Mouse (Mus musculus) midbrain, embryonic 11.5 days (tissue): ENCODE results near the gene H6pd. TPM values are rescaled to one million over a fixed set of nuclear protein-coding genes. Genes with fewer than 3 reads are reported as not detected.

Experiments used
- ATAC-seq: fragments of 200-750 bp; cut with Nextera tagmentation; 2 replicates; pipeline ENCODE4 v1.8.0; 2017; ENCODE audit warnings: moderate TSS enrichment, moderate library complexity; ENCODE audit not compliant: low FRiP score
- DNase-seq: peaks from one replicate; pipeline ENCODE4 v3.0.0; 2015; ENCODE audit warnings: low spot score; ENCODE audit errors: missing footprints
- H3K27ac ChIP-seq: fragments of 300-500 bp; sonication (generic); 2 replicates; pipeline ENCODE4 v1.5.1; 2014; ENCODE audit warnings: low read depth, low read length
- H3K27me3 ChIP-seq: fragments of 300-500 bp; sonication (generic); 2 replicates; pipeline ENCODE4 v1.6.1; 2014; ENCODE audit warnings: mild to moderate bottlenecking, low read length, moderate library complexity, mixed read lengths; ENCODE audit not compliant: control insufficient read depth, insufficient read depth
- H3K36me3 ChIP-seq: fragments of 300-500 bp; sonication (generic); 2 replicates; pipeline ENCODE4 v1.6.1; 2014; ENCODE audit warnings: mild to moderate bottlenecking, low read length, moderate library complexity, mixed read lengths; ENCODE audit not compliant: control insufficient read depth, insufficient read depth
- H3K4me1 ChIP-seq: fragments of 300-500 bp; sonication (generic); 2 replicates; pipeline ENCODE4 v1.6.1; 2014; ENCODE audit warnings: low read length; ENCODE audit not compliant: control insufficient read depth, insufficient read depth
- H3K4me2 ChIP-seq: fragments of 300-500 bp; sonication (generic); 2 replicates; pipeline ENCODE4 v1.6.1; 2014; ENCODE audit warnings: mild to moderate bottlenecking, moderate library complexity
- H3K4me3 ChIP-seq: fragments of 300-500 bp; sonication (generic); 2 replicates; pipeline ENCODE4 v1.5.1; 2014; ENCODE audit warnings: low read depth, low read length
- H3K9ac ChIP-seq: fragments of 300-500 bp; sonication (generic); 2 replicates; pipeline ENCODE4 v1.6.1; 2014; ENCODE audit warnings: low read length
- H3K9me3 ChIP-seq: fragments of 300-500 bp; sonication (generic); 2 replicates; pipeline ENCODE4 v1.6.1; 2016; ENCODE audit warnings: low read length; ENCODE audit not compliant: control insufficient read depth
- WGBS: fragments of 180-500 bp; shearing (Covaris S2); extraction: QIAGEN DNeasy Blood & Tissue Kit; methylation state at CpG from one replicate; pipeline ENCODE4 v1.1.7; 2014; 5-methylcytosine and 5-hydroxymethylcytosine counted together
- polyA plus RNA-seq: library from polyadenylated mRNA; unstranded; fragments of >200 nt; fragmentation: Nextera tagmentation; extraction: Ambion mirVana; gene quantifications from 2 replicates; pipeline ENCODE4 v1.2.1, GENCODE M21; 2014

The H6pd gene
- polyA plus RNA-seq, 1 experiment from 2014 or later = 2.4 TPM

- Histone ChIP-seq H3K9ac (no peak overlapping the region), H3K4me2 (no peak overlapping the region)
- ATAC-seq = no peak
Observed at GRCm38 (mm10) chr4:149998786-149999509, 9.9 kb downstream of the H6pd start.

GRCm38 (mm10) chr4:149997999-149998398 lies 10.8 kb downstream of the H6pd start:
- Histone ChIP-seq H3K4me3 (no peak overlapping the region), H3K27ac (no peak overlapping the region), H3K36me3 (no peaks in the 10 kb centered on the region), H3K9me3 (no peaks in the 10 kb centered on the region), H3K9ac (no peak overlapping the region), H3K27me3 (no peaks in the 10 kb centered on the region), H3K4me1 (no peaks in the 10 kb centered on the region), H3K4me2 (no peak overlapping the region)
- ATAC-seq = no peak
- DNase-seq = no peak
- WGBS = 82% methylated on average over 10 of the region's 10 CpGs

More at GRCm38 (mm10) chr4:149998786-149999509, 9.9 kb downstream of the H6pd start:
- no peaks in the 10 kb centered on the region for H3K9me3 ChIP-seq
- no peaks in the 10 kb centered on the region for H3K27me3 ChIP-seq
- H3K4me3 ChIP-seq = no peak overlapping the region
- DNase-seq = no peak
- no peaks in the 10 kb centered on the region for H3K4me1 ChIP-seq
- no peaks in the 10 kb centered on the region for H3K36me3 ChIP-seq
- H3K27ac ChIP-seq = no peak overlapping the region
- WGBS = 82% methylated on average over 14 of the region's 14 CpGs

- no peak overlapping the region for H3K27ac ChIP-seq
- WGBS = 85% methylated on average over 7 of the region's 7 CpGs
- H3K9me3 ChIP-seq = no peaks in the 10 kb centered on the region
- H3K27me3 ChIP-seq = no peaks in the 10 kb centered on the region
- no peaks in the 10 kb centered on the region for H3K36me3 ChIP-seq
- no peak overlapping the region for H3K4me2 ChIP-seq
- H3K9ac ChIP-seq = no peak overlapping the region
- no peak for DNase-seq
- no peak overlapping the region for H3K4me3 ChIP-seq
- ATAC-seq = no peak
- H3K4me1 ChIP-seq = no peaks in the 10 kb centered on the region
Observed at GRCm38 (mm10) chr4:149996440-149996839, 12.4 kb downstream of the H6pd start.

GRCm38 (mm10) chr4:149995911-149996310 lies 12.9 kb downstream of the H6pd start:
- DNase-seq = no peak
- Histone ChIP-seq H3K9ac (no peak overlapping the region), H3K9me3 (no peaks in the 10 kb centered on the region), H3K27ac (no peak overlapping the region), H3K4me1 (peaks cover under 1% of the 10 kb centered on the region; the same call in 1 of the 2 replicates), H3K4me3 (no peak overlapping the region), H3K4me2 (no peak overlapping the region), H3K27me3 (0 out of 2 replicates have a peak, but pooled peaks cover 1% of the 10 kb centered on the region), H3K36me3 (no peaks in the 10 kb centered on the region)
- ATAC-seq = no peak
- 86% methylated on average over 7 of the region's 7 CpGs for WGBS

GRCm38 (mm10) chr4:149994218-149994617 lies 14.6 kb downstream of the H6pd start:
- no peak overlapping the region for H3K27ac ChIP-seq
- peaks cover 10% of the 10 kb centered on the region for H3K4me1 ChIP-seq
- H3K9ac ChIP-seq = no peak overlapping the region
- peaks cover 8% of the 10 kb centered on the region; the same call in 1 of the 2 replicates for H3K27me3 ChIP-seq
- H3K36me3 ChIP-seq = no peaks in the 10 kb centered on the region
- no peaks in the 10 kb centered on the region for H3K9me3 ChIP-seq
- H3K4me2 ChIP-seq = no peak overlapping the region
- ATAC-seq = no peak
- H3K4me3 ChIP-seq = no peak overlapping the region
- 83% methylated on average over 10 of the region's 10 CpGs for WGBS
- DNase-seq = no peak

GRCm38 (mm10) chr4:149992670-149993032 lies 16.2 kb downstream of the H6pd start:
- peaks cover 8% of the 10 kb centered on the region; the same call in 1 of the 2 replicates for H3K27me3 ChIP-seq
- ATAC-seq = no peak
- H3K4me2 ChIP-seq = no peak overlapping the region
- no peak overlapping the region for H3K27ac ChIP-seq
- H3K9ac ChIP-seq = no peak overlapping the region
- H3K4me1 ChIP-seq = peaks cover 16% of the 10 kb centered on the region
- WGBS = 93% methylated on average over 8 of the region's 8 CpGs
- H3K36me3 ChIP-seq = no peaks in the 10 kb centered on the region
- no peak overlapping the region for H3K4me3 ChIP-seq
- no peaks in the 10 kb centered on the region for H3K9me3 ChIP-seq
- DNase-seq = no peak

- Histone ChIP-seq H3K4me3 (no peak overlapping the region), H3K4me2 (no peak overlapping the region), H3K4me1 (peaks cover 16% of the 10 kb centered on the region), H3K9me3 (no peaks in the 10 kb centered on the region), H3K27ac (no peak overlapping the region), H3K27me3 (peaks cover 8% of the 10 kb centered on the region; the same call in 1 of the 2 replicates), H3K9ac (no peak overlapping the region), H3K36me3 (no peaks in the 10 kb centered on the region)
- ATAC-seq = no peak
- WGBS = 76% methylated on average over 13 of the region's 13 CpGs
- DNase-seq = no peak
Observed at GRCm38 (mm10) chr4:149991755-149992669, 16.8 kb downstream of the H6pd start.

- Histone ChIP-seq H3K9me3 (no peaks in the 10 kb centered on the region), H3K27me3 (peaks cover 8% of the 10 kb centered on the region; the same call in 1 of the 2 replicates), H3K4me2 (no peak overlapping the region), H3K4me1 (peaks cover 16% of the 10 kb centered on the region), H3K9ac (no peak overlapping the region), H3K27ac (no peak overlapping the region), H3K4me3 (no peak overlapping the region), H3K36me3 (no peaks in the 10 kb centered on the region)
- 29% methylated on average over 9 of the region's 9 CpGs for WGBS
- ATAC-seq = no peak
- DNase-seq = no peak
Observed at GRCm38 (mm10) chr4:149990954-149991633, 17.7 kb downstream of the H6pd start.
